Mouse (Mus musculus): ENCODE data around the gene Bcat2. TPM values are rescaled to one million over a fixed set of nuclear protein-coding genes. Genes with fewer than 3 reads are reported as not detected.

Gene Bcat2
- total RNA-seq, 1 experiment: 60.3 TPM

- peaks cover 10 to 17% of the 10 kb centered on the region in 2 experiments; a peak in 3 of 4 replicates for H3K4me1 ChIP-seq (ENCODE audit: control insufficient read depth in 2 of 2, insufficient read depth in 2 of 2, low read length in 2 of 2, poor library complexity in 1 of 2)
- H3K9ac ChIP-seq (ENCODE audit: insufficient read depth, low read depth, low read length, poor library complexity, severe bottlenecking): peak overlapping the region; percentile 72; the same call in 1 of the 2 replicates
- no peaks in the 10 kb centered on the region for H3K9me3 ChIP-seq (ENCODE audit: control insufficient read depth, insufficient read depth, low read depth, low read length)
- no peak for TF ChIP-seq CHD2 (IDR thresholded peaks at IDR 0.05; ENCODE audit: low read depth, low read length)
- TF ChIP-seq HCFC1 (IDR thresholded peaks at IDR 0.05; ENCODE audit: borderline replicate concordance, insufficient read depth, low read length): no peak
- TF ChIP-seq MAFK (IDR thresholded peaks at IDR 0.05; ENCODE audit: insufficient read depth, low read depth, low read length): no peak
- TF ChIP-seq ZC3H11A (IDR thresholded peaks at IDR 0.05; ENCODE audit: borderline replicate concordance, low read depth, low read length): no peak
- TF ChIP-seq ZNF384 (IDR thresholded peaks at IDR 0.05; ENCODE audit: low read depth, low read length): no peak
- H3K36me3 ChIP-seq (ENCODE audit: control insufficient read depth, insufficient read depth, low read length, poor library complexity, severe bottlenecking): peaks cover 19% of the 10 kb centered on the region
- in situ Hi-C loops (cut with MboI; ENCODE audit: low sequenced_read_pairs in 2 of 2, unreplicated experiment in 2 of 2): no loop called here
- H3K27ac ChIP-seq (ENCODE audit: insufficient read depth, low read depth, low read length, poor library complexity, severe bottlenecking): peak overlapping the region; percentile 34
- DNase-seq (ENCODE audit: low read depth, low spot score): no peak
- peak overlapping the region; percentile 47 to 64; a peak in 3 of 4 replicates for H3K4me3 ChIP-seq (ENCODE audit: insufficient read depth in 1 of 2, low read depth in 1 of 2, low read length in 2 of 2, poor library complexity in 1 of 2, severe bottlenecking in 1 of 2)
These were observed 8.1 kb upstream of the Bcat2 start for GRCm38 (mm10) chr7:45561624-45562520.

- H3K9ac ChIP-seq (ENCODE audit: insufficient read depth, low read depth, low read length, poor library complexity, severe bottlenecking): peak overlapping the region; percentile 34; the same call in 1 of the 2 replicates
- H3K27ac ChIP-seq (ENCODE audit: insufficient read depth, low read depth, low read length, poor library complexity, severe bottlenecking): peak overlapping the region; percentile 87
- H3K4me1 ChIP-seq (ENCODE audit: control insufficient read depth in 2 of 2, insufficient read depth in 2 of 2, low read length in 2 of 2, poor library complexity in 1 of 2): peaks cover 5 to 17% of the 10 kb centered on the region in 2 experiments; a peak in 3 of 4 replicates
- DNase-seq (ENCODE audit: low read depth, low spot score): no peak
- TF ChIP-seq ZC3H11A (IDR thresholded peaks at IDR 0.05; ENCODE audit: borderline replicate concordance, low read depth, low read length) (no peak), HCFC1 (IDR thresholded peaks at IDR 0.05; ENCODE audit: borderline replicate concordance, insufficient read depth, low read length) (no peak), CHD2 (IDR thresholded peaks at IDR 0.05; ENCODE audit: low read depth, low read length) (peak; percentile 48; the same call in 1 of the 2 replicates), ZNF384 (IDR thresholded peaks at IDR 0.05; ENCODE audit: low read depth, low read length) (no peak)
- in situ Hi-C loops (cut with MboI; ENCODE audit: low sequenced_read_pairs in 2 of 2, unreplicated experiment in 2 of 2): no loop called here
- H3K36me3 ChIP-seq (ENCODE audit: control insufficient read depth, insufficient read depth, low read length, poor library complexity, severe bottlenecking): peaks cover 20% of the 10 kb centered on the region
- peak overlapping the region in 1 of 2 experiments; percentile 56; a peak in 1 of 4 replicates for H3K4me3 ChIP-seq (ENCODE audit: insufficient read depth in 1 of 2, low read depth in 1 of 2, low read length in 2 of 2, poor library complexity in 1 of 2, severe bottlenecking in 1 of 2)
- H3K9me3 ChIP-seq (ENCODE audit: control insufficient read depth, insufficient read depth, low read depth, low read length): no peaks in the 10 kb centered on the region
These were observed 5.1 kb upstream of the Bcat2 start for GRCm38 (mm10) chr7:45564811-45565210.

- TF ChIP-seq MAFK (IDR thresholded peaks at IDR 0.05; ENCODE audit: insufficient read depth, low read depth, low read length): no peak
- TF ChIP-seq ZNF384 (IDR thresholded peaks at IDR 0.05; ENCODE audit: low read depth, low read length): no peak
- no peak for TF ChIP-seq ZC3H11A (IDR thresholded peaks at IDR 0.05; ENCODE audit: borderline replicate concordance, low read depth, low read length)
- TF ChIP-seq CHD2 (IDR thresholded peaks at IDR 0.05; ENCODE audit: low read depth, low read length): no peak
- TF ChIP-seq HCFC1 (IDR thresholded peaks at IDR 0.05; ENCODE audit: borderline replicate concordance, insufficient read depth, low read length): no peak
These were observed 4.5 kb upstream of the Bcat2 start for GRCm38 (mm10) chr7:45565446-45565845.

GRCm38 (mm10) chr7:45567112-45567779 lies 2.7 kb upstream of the Bcat2 start:
- H3K4me3 ChIP-seq (ENCODE audit: insufficient read depth in 1 of 2, low read depth in 1 of 2, low read length in 2 of 2, poor library complexity in 1 of 2, severe bottlenecking in 1 of 2): peak overlapping the region in 1 of 2 experiments; percentile 14; a peak in 2 of 4 replicates
- DNase-seq (ENCODE audit: low read depth, low spot score): no peak
- in situ Hi-C loops (cut with MboI; ENCODE audit: low sequenced_read_pairs in 2 of 2, unreplicated experiment in 2 of 2): no loop called here

More at GRCm38 (mm10) chr7:45565446-45565845, 4.5 kb upstream of the Bcat2 start:
- Histone ChIP-seq H3K27ac (ENCODE audit: insufficient read depth, low read depth, low read length, poor library complexity, severe bottlenecking) (peak overlapping the region; percentile 87), H3K4me3 (ENCODE audit: insufficient read depth in 1 of 2, low read depth in 1 of 2, low read length in 2 of 2, poor library complexity in 1 of 2, severe bottlenecking in 1 of 2) (peak overlapping the region in 1 of 2 experiments; percentile 56; a peak in 2 of 4 replicates), H3K36me3 (ENCODE audit: control insufficient read depth, insufficient read depth, low read length, poor library complexity, severe bottlenecking) (peaks cover 20% of the 10 kb centered on the region), H3K4me1 (ENCODE audit: control insufficient read depth in 2 of 2, insufficient read depth in 2 of 2, low read length in 2 of 2, poor library complexity in 1 of 2) (peaks cover 5 to 16% of the 10 kb centered on the region in 2 experiments; a peak in 3 of 4 replicates), H3K9me3 (ENCODE audit: control insufficient read depth, insufficient read depth, low read depth, low read length) (no peaks in the 10 kb centered on the region), H3K9ac (ENCODE audit: insufficient read depth, low read depth, low read length, poor library complexity, severe bottlenecking) (peak overlapping the region; percentile 79)
- in situ Hi-C loops (cut with MboI; ENCODE audit: low sequenced_read_pairs in 2 of 2, unreplicated experiment in 2 of 2): no loop called here
- DNase-seq (ENCODE audit: low read depth, low spot score): no peak

More at GRCm38 (mm10) chr7:45567112-45567779, 2.7 kb upstream of the Bcat2 start:
- H3K36me3 ChIP-seq (ENCODE audit: control insufficient read depth, insufficient read depth, low read length, poor library complexity, severe bottlenecking): peaks cover 16% of the 10 kb centered on the region
- no peak for TF ChIP-seq ZC3H11A (IDR thresholded peaks at IDR 0.05; ENCODE audit: borderline replicate concordance, low read depth, low read length)
- TF ChIP-seq MAFK (IDR thresholded peaks at IDR 0.05; ENCODE audit: insufficient read depth, low read depth, low read length): no peak
- TF ChIP-seq CHD2 (IDR thresholded peaks at IDR 0.05; ENCODE audit: low read depth, low read length): no peak
- TF ChIP-seq HCFC1 (IDR thresholded peaks at IDR 0.05; ENCODE audit: borderline replicate concordance, insufficient read depth, low read length): no peak
- TF ChIP-seq ZNF384 (IDR thresholded peaks at IDR 0.05; ENCODE audit: low read depth, low read length): no peak
- H3K9ac ChIP-seq (ENCODE audit: insufficient read depth, low read depth, low read length, poor library complexity, severe bottlenecking): peak overlapping the region; percentile 46; the same call in 1 of the 2 replicates
- H3K4me1 ChIP-seq (ENCODE audit: control insufficient read depth in 2 of 2, insufficient read depth in 2 of 2, low read length in 2 of 2, poor library complexity in 1 of 2): peaks cover 0 to 15% of the 10 kb centered on the region in 2 experiments; a peak in 2 of 4 replicates
- H3K27ac ChIP-seq (ENCODE audit: insufficient read depth, low read depth, low read length, poor library complexity, severe bottlenecking): peak overlapping the region; percentile 87
- H3K9me3 ChIP-seq (ENCODE audit: control insufficient read depth, insufficient read depth, low read depth, low read length): no peaks in the 10 kb centered on the region
